Mouse (Mus musculus): ENCODE data around the gene Gpr153. TPM values are rescaled to one million over a fixed set of nuclear protein-coding genes. Genes with fewer than 3 reads are reported as not detected.

Gene Gpr153
- total and polyA plus RNA-seq, 3 experiments = 0.08 TPM; not detected in 2

DNA sequence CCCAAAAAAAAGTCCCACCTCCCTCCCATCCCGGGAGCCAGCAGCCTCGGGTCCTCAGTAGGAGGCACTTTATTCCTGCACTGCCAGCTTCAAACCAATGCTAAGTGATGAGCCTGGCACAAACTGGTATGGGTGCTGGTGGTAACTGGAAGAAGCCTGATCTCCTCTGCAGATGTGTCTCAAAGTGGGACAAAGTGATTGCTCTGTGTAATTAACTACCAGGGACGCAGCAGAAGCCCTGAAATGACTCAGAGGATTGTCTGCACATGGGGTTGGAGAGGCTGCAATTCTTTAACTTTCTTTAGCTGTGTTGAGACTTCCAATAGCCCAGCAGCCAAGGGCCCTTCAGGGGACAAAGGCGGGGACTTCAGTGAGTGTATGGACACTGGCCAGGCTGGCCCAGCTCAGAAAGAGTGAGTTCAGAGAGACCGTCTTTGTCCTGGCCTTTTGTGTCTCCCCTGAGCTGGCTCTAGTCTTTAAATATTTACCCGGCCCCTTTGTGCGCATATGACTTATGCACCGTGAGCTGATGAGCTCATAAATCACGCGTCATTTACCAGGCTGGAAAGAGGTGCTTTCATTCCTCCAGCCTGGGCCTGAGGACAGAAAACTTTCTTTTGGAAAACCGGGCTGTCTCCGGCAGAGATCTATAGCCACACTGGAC, 18.2 kb downstream of the Gpr153 start:
- no peaks in the 10 kb centered on the region for H3K9me3 ChIP-seq (replicated peaks; ENCODE audit: insufficient read depth, low read length)
- no peak overlapping the region for H3K9ac ChIP-seq (ENCODE audit: control insufficient read depth, low read depth, low read length, poor library complexity, severe bottlenecking)
- TF ChIP-seq TAL1 (IDR thresholded peaks at IDR 0.05; ENCODE audit: low read length) (no peak), BHLHE40 (IDR thresholded peaks at IDR 0.05; ENCODE audit: borderline replicate concordance, low read depth, low read length) (no peak), ETS1 (IDR thresholded peaks at IDR 0.05; ENCODE audit: low read depth, low read length) (no peak), MAX (IDR thresholded peaks at IDR 0.05; ENCODE audit: low read length) (no peak), POLR2AphosphoS2 (IDR thresholded peaks at IDR 0.05; ENCODE audit: low read length) (no peak), SIN3A (IDR thresholded peaks at IDR 0.05; ENCODE audit: low read length) (no peak), SMC3 (IDR thresholded peaks at IDR 0.05; ENCODE audit: low read depth, low read length) (no peak), MYB (IDR thresholded peaks at IDR 0.05; ENCODE audit: low read depth, low read length) (no peak), GATA1 (IDR thresholded peaks at IDR 0.05; ENCODE audit: low read depth, low read length) (no peak), MXI1 (IDR thresholded peaks at IDR 0.05; ENCODE audit: low read depth, low read length) (no peak), USF2 (IDR thresholded peaks at IDR 0.05; ENCODE audit: borderline replicate concordance in 1 of 2, insufficient read depth in 1 of 2, low read depth in 1 of 2, low read length in 2 of 2) (no peak), CHD1 (IDR thresholded peaks at IDR 0.05; ENCODE audit: low read depth, low read length) (no peak)
- H3K27me3 ChIP-seq (ENCODE audit: control insufficient read depth in 1 of 2, insufficient read depth in 2 of 2, low read length in 2 of 2) = no peaks in the 10 kb centered on the region
- H3K27ac ChIP-seq (ENCODE audit: control insufficient read depth, low read depth, low read length) = no peak overlapping the region
- H3K36me3 ChIP-seq (ENCODE audit: control insufficient read depth in 1 of 2, insufficient read depth in 2 of 2, low read length in 2 of 2) = no peaks in the 10 kb centered on the region
- peaks cover 0 to 6% of the 10 kb centered on the region in 2 experiments; a peak in 1 of 4 replicates for H3K4me1 ChIP-seq (ENCODE audit: control insufficient read depth in 1 of 2, insufficient read depth in 2 of 2, low read length in 2 of 2)
- peaks cover 2% of the 10 kb centered on the region for H3K79me2 ChIP-seq (ENCODE audit: control insufficient read depth, insufficient read depth, low read length, poor library complexity)
- no peak for DNase-seq (ENCODE audit: low read depth, low spot score)
- no peak overlapping the region for H3K4me3 ChIP-seq (ENCODE audit: control insufficient read depth in 1 of 2, insufficient read depth in 1 of 2, low read depth in 2 of 2, low read length in 2 of 2)

DNA sequence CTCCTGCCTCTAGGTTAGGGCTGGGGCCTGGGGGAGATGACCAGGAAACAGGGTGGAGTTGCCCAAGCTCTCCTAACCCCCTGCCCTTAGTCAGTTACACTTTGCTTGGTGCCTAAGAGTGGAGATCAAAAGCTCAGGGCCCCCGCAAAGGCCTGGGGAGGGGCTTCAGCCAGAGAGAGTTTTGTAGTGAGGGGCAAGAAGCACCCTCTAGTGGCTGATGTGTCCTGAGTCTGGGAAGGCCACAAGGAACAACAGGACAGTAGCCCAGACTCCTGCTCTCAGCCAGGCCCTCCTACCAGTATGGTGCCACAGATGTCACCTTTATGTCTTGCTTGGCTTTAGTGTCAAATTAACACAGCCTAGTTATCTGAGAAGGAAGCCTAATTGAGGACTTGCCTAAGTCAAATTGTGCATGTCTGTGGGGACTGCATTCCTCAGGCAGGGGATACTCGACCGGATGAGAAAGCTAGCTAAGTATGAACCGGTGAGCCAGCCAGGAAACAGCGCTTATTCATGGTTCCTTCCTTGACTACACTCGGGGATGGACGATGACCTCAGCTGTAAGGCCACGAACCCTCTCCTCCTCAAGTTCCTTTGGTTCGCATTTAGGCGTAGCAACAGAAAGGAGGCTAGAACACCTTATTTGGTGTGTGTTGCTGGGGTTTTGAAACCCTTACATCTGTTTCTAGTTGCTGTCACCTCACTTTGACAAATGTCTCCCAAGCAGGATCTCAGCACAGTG, 20.3 kb downstream of the Gpr153 start:
- no peak for TF ChIP-seq ELF1 (IDR thresholded peaks at IDR 0.05; ENCODE audit: low read depth, low read length)
- TF ChIP-seq SMC3 (IDR thresholded peaks at IDR 0.05; ENCODE audit: low read depth, low read length) = peak; percentile 24; the same call in 1 of the 2 replicates
- TF ChIP-seq USF1 (IDR thresholded peaks at IDR 0.05; ENCODE audit: low read depth, low read length) = no peak
- TF ChIP-seq CTCF (IDR thresholded peaks at IDR 0.05 in 2 of 3, conservative IDR thresholded peaks at IDR 0.05 in 1 of 3; ENCODE audit: control insufficient read depth in 1 of 3, insufficient read depth in 1 of 3, low read depth in 2 of 3, low read length in 3 of 3, poor library complexity in 1 of 3, severe bottlenecking in 1 of 3) = peak; percentile 28 to 44 (median 40); a peak in 4 of 6 replicates
- DNase-seq (ENCODE audit: low read depth, low spot score) = peak; percentile 38
- no peak overlapping the region for H3K9ac ChIP-seq (ENCODE audit: control insufficient read depth, low read depth, low read length, poor library complexity, severe bottlenecking)
- no peaks in the 10 kb centered on the region for H3K27me3 ChIP-seq (ENCODE audit: control insufficient read depth in 1 of 2, insufficient read depth in 2 of 2, low read length in 2 of 2)
- H3K4me3 ChIP-seq (ENCODE audit: control insufficient read depth in 1 of 2, insufficient read depth in 1 of 2, low read depth in 2 of 2, low read length in 2 of 2) = no peak overlapping the region
- H3K79me2 ChIP-seq (ENCODE audit: control insufficient read depth, insufficient read depth, low read length, poor library complexity) = peaks cover 20% of the 10 kb centered on the region
- H3K4me1 ChIP-seq (ENCODE audit: control insufficient read depth in 1 of 2, insufficient read depth in 2 of 2, low read length in 2 of 2) = peaks cover 4 to 14% of the 10 kb centered on the region in 2 experiments; a peak in 3 of 4 replicates
- H3K9me3 ChIP-seq (replicated peaks; ENCODE audit: insufficient read depth, low read length) = no peaks in the 10 kb centered on the region
- no peak overlapping the region for H3K27ac ChIP-seq (ENCODE audit: control insufficient read depth, low read depth, low read length)
- H3K36me3 ChIP-seq (ENCODE audit: control insufficient read depth in 1 of 2, insufficient read depth in 2 of 2, low read length in 2 of 2) = peaks cover 0 to 8% of the 10 kb centered on the region in 2 experiments; a peak in 1 of 4 replicates

Data from MEL (cell line).